Mouse (Mus musculus): ENCODE results near the gene Abca1.

GRCm38 (mm10) chr4:53081851-53082250, 77.8 kb downstream of the Abca1 start:
- TF ChIP-seq CTCF (IDR thresholded peaks at IDR 0.05; ENCODE audit: low read depth) (no peak), EP300 (optimal IDR thresholded peaks at IDR 0.05) (no peak)
